Mouse (Mus musculus) liver, embryonic 14.5 days (tissue): ENCODE measurements at regions not wholly inside any gene's neighbourhood (a gene's known extent, or its start where the extent isn't known, plus 50 kb on each side); places are given as distances from the start of the nearest gene placed in this dataset.
"Not testable (repeated sequence)": the region's sequence is repeated elsewhere in the genome, so short reads cannot be mapped to it uniquely, and the experiment has no call there.

Source experiments
- ATAC-seq: fragments of 200-750 bp; cut with Nextera tagmentation; 2 replicates; pipeline ENCODE4 v1.8.0; 2017; ENCODE audit warnings: moderate number of reproducible peaks, mild to moderate bottlenecking, moderate library complexity; ENCODE audit not compliant: insufficient read depth
- DNase-seq, 3 experiments: peaks; one replicate each; pipeline ENCODE4 v3.0.0-alpha.2; 2012 to 2013; ENCODE audit warnings: low read depth in 3 of 3, low spot score in 3 of 3
- H3K27ac ChIP-seq: fragments of 300-500 bp; sonication (generic); 2 replicates; pipeline ENCODE4 v1.5.1; 2014; ENCODE audit warnings: moderate library complexity, mild to moderate bottlenecking, control low read depth, inconsistent platforms
- H3K27me3 ChIP-seq: fragments of 300-500 bp; sonication (generic); 2 replicates; pipeline ENCODE4 v1.6.1; 2014; ENCODE audit warnings: mild to moderate bottlenecking, low read length, moderate library complexity; ENCODE audit not compliant: control insufficient read depth, insufficient read depth
- H3K36me3 ChIP-seq: fragments of 300-500 bp; sonication (generic); replicated peaks from 2 replicates; pipeline ENCODE4 v1.6.1; 2014; ENCODE audit warnings: low read depth; ENCODE audit not compliant: control insufficient read depth, insufficient read depth
- H3K4me1 ChIP-seq, 2 experiments: fragments of 200-500 bp in 1 of 2; fragments of 300-500 bp in 1 of 2; sonication (generic) in 1 of 2; replicated peaks; 2 replicates each; pipeline ENCODE4 v1.6.1; 2012 to 2014; ENCODE audit warnings: antibody characterized with exemption in 1 of 2, inconsistent platforms in 1 of 2, low read length in 1 of 2; ENCODE audit not compliant: control insufficient read depth in 2 of 2, insufficient read depth in 2 of 2
- H3K4me2 ChIP-seq: fragments of 300-500 bp; sonication (generic); 2 replicates; pipeline ENCODE4 v1.6.1; 2014; ENCODE audit warnings: low read depth, mild to moderate bottlenecking, control low read depth, moderate library complexity
- H3K4me3 ChIP-seq, 2 experiments: fragments of 200-500 bp in 1 of 2; fragments of 300-500 bp in 1 of 2; sonication (generic) in 1 of 2; 2 replicates each; pipeline ENCODE4 v1.5.1; 2012 to 2014; ENCODE audit warnings: low read depth in 2 of 2, low read length in 2 of 2, mild to moderate bottlenecking in 2 of 2, control low read depth in 1 of 2, inconsistent platforms in 1 of 2, moderate library complexity in 1 of 2; ENCODE audit not compliant: insufficient read depth in 1 of 2
- H3K9ac ChIP-seq: fragments of 300-500 bp; sonication (generic); replicated peaks from 2 replicates; pipeline ENCODE4 v1.6.1; 2014; ENCODE audit warnings: mild to moderate bottlenecking, control low read depth, moderate library complexity
- H3K9me3 ChIP-seq: fragments of 300-500 bp; sonication (generic); 2 replicates; pipeline ENCODE4 v1.6.1; 2016; ENCODE audit warnings: low read length, mixed read lengths; ENCODE audit not compliant: control insufficient read depth
- CTCF ChIP-seq: IDR thresholded peaks from 2 replicates; pipeline ENCODE4 v1.5.1; 2016; ENCODE audit warnings: antibody characterized with exemption, low read depth, control low read depth
- EP300 ChIP-seq: IDR thresholded peaks from 2 replicates; pipeline ENCODE4 v1.6.1; 2016; ENCODE audit warnings: antibody characterized with exemption, low read depth
- WGBS: fragments of 180-500 bp; shearing (Covaris S2); extraction: QIAGEN DNeasy Blood & Tissue Kit; methylation state at CpG from one replicate; pipeline ENCODE4 v1.1.7; 2014; ENCODE audit not compliant: insufficient replicate concordance; 5-methylcytosine and 5-hydroxymethylcytosine counted together

GRCm38 (mm10) chr13:89375526-89376474 is 163.8 kb upstream of the Hapln1 start:
- WGBS = 80% methylated on average over 4 of the region's 4 CpGs
- Histone ChIP-seq H3K4me3 (no peak overlapping the region), H3K4me1 (no peaks in the 10 kb centered on the region), H3K27ac (no peak overlapping the region), H3K9me3 (no peaks in the 10 kb centered on the region), H3K36me3 (no peaks in the 10 kb centered on the region), H3K4me2 (no peak overlapping the region), H3K9ac (no peak overlapping the region), H3K27me3 (no peaks in the 10 kb centered on the region)
- TF ChIP-seq EP300 = no peak
- TF ChIP-seq CTCF = no peak
- DNase-seq (no peak), ATAC-seq (no peak)

- H3K4me2 ChIP-seq = no peak overlapping the region
- DNase-seq = no peak
- 67% methylated on average over 4 of the region's 4 CpGs for WGBS
- no peaks in the 10 kb centered on the region for H3K27me3 ChIP-seq
- H3K4me1 ChIP-seq = no peaks in the 10 kb centered on the region
- ATAC-seq = no peak
- H3K36me3 ChIP-seq = no peaks in the 10 kb centered on the region
- no peak overlapping the region for H3K4me3 ChIP-seq
- H3K27ac ChIP-seq = no peak overlapping the region
- H3K9ac ChIP-seq = no peak overlapping the region
- H3K9me3 ChIP-seq = no peaks in the 10 kb centered on the region
- no peak for TF ChIP-seq CTCF
Observed at GRCm38 (mm10) chr13:89378365-89378764, 161.2 kb upstream of the Hapln1 start.

DNA sequence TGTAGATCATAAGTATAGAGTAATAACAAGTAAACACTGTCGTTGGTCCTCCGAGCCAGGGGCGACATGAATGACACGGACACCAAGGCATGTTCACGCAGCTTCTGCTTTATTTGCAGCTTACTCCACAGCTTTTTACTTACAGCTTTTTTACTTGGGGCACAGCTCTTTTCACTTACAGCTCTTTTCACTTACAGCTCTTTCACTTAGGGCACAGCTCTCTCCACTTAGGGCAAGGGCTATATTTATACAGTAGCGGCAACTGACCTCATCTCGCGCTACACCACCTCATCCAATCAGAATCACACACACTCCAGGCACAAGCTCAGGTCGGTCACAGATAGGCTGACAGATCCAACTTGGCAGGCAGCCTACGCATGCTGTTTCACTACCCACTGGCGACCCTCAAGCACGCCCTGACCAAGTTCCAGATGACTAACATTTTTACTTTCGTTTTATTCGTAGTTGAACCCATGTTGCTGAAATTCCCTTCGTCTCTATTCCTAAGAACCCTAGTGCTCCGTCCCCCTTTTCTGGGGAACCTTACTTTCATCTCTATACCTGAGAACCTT is 155.9 kb upstream of the Hapln1 start:
- not testable (repeated sequence) for H3K27ac ChIP-seq, ATAC-seq

DNA sequence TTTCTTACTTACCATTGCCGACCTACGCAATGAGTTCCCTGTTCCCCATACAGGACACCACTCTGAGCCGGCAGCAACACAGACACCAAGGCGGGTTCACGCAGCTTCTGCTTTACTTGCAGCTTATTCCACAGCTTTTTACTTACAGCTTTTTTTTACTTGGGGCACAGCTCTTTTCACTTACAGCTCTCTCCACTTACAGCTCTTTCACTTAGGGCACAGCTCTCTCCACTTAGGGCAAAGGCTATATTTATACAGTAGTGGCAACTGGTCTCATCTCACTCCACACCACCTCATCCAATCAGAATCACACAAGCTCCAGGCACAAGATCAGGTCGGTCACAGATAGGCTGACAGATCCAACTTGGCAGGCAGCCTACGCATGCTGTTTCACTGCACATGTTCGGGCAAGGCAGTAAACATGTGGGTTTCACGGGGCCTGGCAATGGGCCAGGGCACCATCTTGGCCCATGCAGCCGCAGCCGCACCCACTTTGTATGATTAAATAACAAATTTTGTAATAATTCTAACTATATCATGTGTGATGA is 154.9 kb upstream of the Hapln1 start:
- ATAC-seq = no peak
- no peak overlapping the region for H3K4me2 ChIP-seq
- H3K9me3 ChIP-seq = no peaks in the 10 kb centered on the region
- H3K4me1 ChIP-seq = no peaks in the 10 kb centered on the region
- H3K9ac ChIP-seq = no peak overlapping the region
- H3K27me3 ChIP-seq = no peaks in the 10 kb centered on the region
- TF ChIP-seq EP300 (no peak), CTCF (no peak)
- no peaks in the 10 kb centered on the region for H3K36me3 ChIP-seq
- WGBS = 68% methylated on average over 11 of the region's 11 CpGs
- no peak overlapping the region for H3K27ac ChIP-seq
- no peak overlapping the region for H3K4me3 ChIP-seq
- DNase-seq = no peak

More for the DNA sequence above, 155.9 kb upstream of the Hapln1 start:
- DNase-seq, H3K9me3 ChIP-seq, H3K9ac ChIP-seq, H3K4me2 ChIP-seq, H3K36me3 ChIP-seq, H3K4me3 ChIP-seq, H3K27me3 ChIP-seq, H3K4me1 ChIP-seq: not testable (repeated sequence)
- WGBS = 78% methylated on average over 16 of the region's 16 CpGs

DNA sequence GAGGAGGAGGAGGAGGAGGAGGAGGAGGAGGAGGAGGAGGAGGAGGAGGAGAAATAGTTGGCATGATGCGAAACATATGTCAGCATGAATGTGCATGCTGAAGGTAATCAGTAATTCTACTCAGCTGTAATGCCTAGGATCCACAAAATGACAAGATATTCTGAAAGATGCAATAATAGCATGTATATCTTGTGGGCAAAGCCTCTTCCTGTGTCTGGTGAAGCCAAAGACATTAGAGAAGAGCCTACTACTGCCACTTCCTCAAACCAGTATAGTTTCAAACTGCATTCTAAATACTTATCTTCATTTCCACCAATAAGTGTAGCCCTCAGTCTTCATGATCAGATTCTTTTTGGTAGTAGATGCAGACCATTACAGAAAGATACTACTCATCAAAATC is 152.2 kb upstream of the Hapln1 start:
- Histone ChIP-seq H3K36me3 (no peaks in the 10 kb centered on the region), H3K4me2 (no peak overlapping the region), H3K27ac (no peak overlapping the region), H3K4me1 (no peaks in the 10 kb centered on the region), H3K9me3 (no peaks in the 10 kb centered on the region), H3K4me3 (no peak overlapping the region), H3K9ac (no peak overlapping the region), H3K27me3 (no peaks in the 10 kb centered on the region)
- TF ChIP-seq CTCF = no peak
- no peak for TF ChIP-seq EP300
- no peak for DNase-seq
- 83% methylated on average over 1 of the region's 1 CpGs for WGBS
- ATAC-seq = no peak
